Mouse (Mus musculus): ENCODE measurements around the gene Tas1r1. TPM values are rescaled to one million over a fixed set of nuclear protein-coding genes. Genes with fewer than 3 reads are reported as not detected.

Tas1r1 gene
- total RNA-seq, 2 experiments from 2014 or later, result 0.37 to 0.76 TPM

Other genes with a start within 250 kb of the Tas1r1 start
- 100 to 1,000 TPM; 193 to 222 TPM for gene Camta1, start 176.7 kb downstream of the Tas1r1 start, total RNA-seq (2021)
- gene Dnajc11, start 104.9 kb downstream of the Tas1r1 start, total RNA-seq (2021), result 10 to 100 TPM; 61.6 to 62.3 TPM
- 10 to 100 TPM; 16.5 to 20.4 TPM for gene Thap3, start 49.6 kb downstream of the Tas1r1 start, total RNA-seq (2021)
- gene Phf13, start 42.3 kb downstream of the Tas1r1 start, total RNA-seq (2021), result 10 to 100 TPM; 13.1 to 13.9 TPM
- gene Klhl21, start 29.8 kb downstream of the Tas1r1 start, total RNA-seq (2021), result 10 to 100 TPM; 13.5 to 16.4 TPM
- gene Zbtb48, start 10.9 kb downstream of the Tas1r1 start, total RNA-seq (2021), result 10 to 100 TPM; 13.6 to 15.5 TPM
- 10 to 100 TPM; 16.5 to 18.8 TPM for gene Nol9, start 753 bp upstream of the Tas1r1 start, total RNA-seq (2021)
- gene Plekhg5, start 33.9 kb upstream of the Tas1r1 start, total RNA-seq (2021), result 10 to 100 TPM; 72.1 to 93.5 TPM
- gene Tnfrsf25, start 77.4 kb upstream of the Tas1r1 start, total RNA-seq (2021), result 10 to 100 TPM; 13.5 to 18.0 TPM
- gene Espn, start 113.8 kb upstream of the Tas1r1 start, total RNA-seq (2021), result 1 to 10 TPM in 1 of 2 experiments, under 1 TPM in 1; 0.73 to 1.2 TPM
- gene Hes2, start 120.3 kb upstream of the Tas1r1 start, total RNA-seq (2021), result not detected
- gene Acot7, start 139.6 kb upstream of the Tas1r1 start, total RNA-seq (2021), result 100 to 1,000 TPM; 308 to 337 TPM
- 10 to 100 TPM; 26.8 to 37.1 TPM for gene Gpr153, start 235.7 kb upstream of the Tas1r1 start, total RNA-seq (2021)

Data from left cerebral cortex, postnatal 25 days (tissue).